Mouse (Mus musculus): ENCODE measurements around the gene Sf3b3.

The Sf3b3 gene

DNA sequence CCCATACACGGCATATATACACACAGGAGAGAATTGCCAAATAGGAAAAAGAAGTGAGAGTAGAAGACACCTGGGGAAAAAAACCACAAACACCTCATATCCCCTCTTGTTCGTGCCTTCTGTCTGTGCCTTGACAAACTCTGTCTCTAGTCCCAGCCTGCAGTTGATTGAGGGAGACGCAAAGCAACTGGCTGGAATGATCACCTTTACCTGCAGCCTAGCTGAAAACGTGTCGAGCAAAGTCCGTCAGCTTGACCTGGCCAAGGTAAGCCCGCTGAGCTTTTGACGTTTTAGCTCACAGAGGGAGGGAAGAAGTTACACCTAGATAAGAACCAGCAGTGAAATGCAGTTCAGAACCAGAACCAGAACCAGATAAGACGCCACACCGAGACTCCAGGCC lies 4.6 kb upstream of the Sf3b3 start:
- in situ Hi-C loops (cut with MboI; ENCODE audit: unreplicated experiment in 2 of 2) = loop anchor here in 1 of 2 experiments (10.0 kb wide), 2 partner anchors 216 to 444 kb away; no protein-coding TSS in a partner anchor

DNA sequence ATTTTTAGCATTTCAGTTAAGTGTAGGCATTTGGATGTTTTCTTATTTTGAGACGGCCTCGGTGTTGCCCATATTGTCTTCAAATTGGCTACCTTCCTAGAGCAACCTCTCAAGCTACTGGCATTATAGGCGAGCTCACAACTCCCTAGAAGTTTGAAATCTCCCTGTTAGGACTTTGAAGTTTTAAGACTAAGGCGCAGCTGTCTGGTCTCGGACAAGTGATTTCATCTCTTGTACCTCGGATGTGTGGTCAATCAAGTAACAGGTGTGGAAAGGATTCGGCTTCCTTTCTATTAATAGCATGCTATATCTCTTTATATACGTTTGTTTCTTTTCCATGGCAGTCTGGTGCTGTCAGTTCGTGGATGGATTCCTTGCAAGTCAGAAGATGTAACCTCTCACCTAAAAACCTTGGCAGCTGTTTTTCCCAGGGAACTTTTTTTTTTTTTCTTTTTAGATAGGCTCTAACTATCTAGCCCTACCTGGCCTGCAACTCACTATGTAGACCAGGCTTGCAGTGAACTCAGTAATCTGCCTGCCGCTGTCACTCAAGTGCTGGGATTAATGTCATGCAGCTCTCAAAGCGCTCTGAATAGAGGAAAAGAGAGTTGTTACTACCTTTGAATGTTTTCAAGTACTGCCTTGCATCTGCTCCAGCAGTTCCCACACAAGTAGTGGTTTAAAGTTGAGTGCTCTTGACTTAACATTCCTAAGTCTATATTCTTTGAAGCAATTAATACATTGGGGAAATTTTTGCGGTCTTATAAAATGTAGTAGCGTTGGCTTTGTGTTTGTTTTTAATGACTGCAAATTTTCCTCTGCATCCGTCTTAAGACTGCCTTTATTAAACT lies 1.3 kb upstream of the Sf3b3 start:
- in situ Hi-C loops (cut with MboI; ENCODE audit: unreplicated experiment in 2 of 2) = loop anchor here in 1 of 2 experiments (25.0 kb wide), 2 partner anchors 211 to 439 kb away; no protein-coding TSS in a partner anchor

DNA sequence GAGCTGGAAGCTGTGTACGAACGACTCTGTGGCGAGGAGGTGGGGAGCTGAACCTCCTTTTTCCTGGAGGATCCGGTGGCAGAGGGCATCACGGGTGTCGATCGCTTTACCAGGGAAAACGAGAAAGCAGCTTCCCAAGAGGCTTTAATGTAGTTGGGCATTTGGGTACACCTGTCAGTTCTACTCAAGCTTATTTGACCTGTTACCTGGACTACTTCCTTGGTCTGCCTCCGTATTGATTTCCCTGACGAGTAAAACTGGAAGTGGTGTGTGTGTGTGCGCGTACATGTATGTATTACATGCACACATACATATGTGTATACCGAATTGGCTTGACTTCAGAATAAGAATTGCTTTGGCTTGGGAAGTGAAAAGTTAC lies 573 bp upstream of the Sf3b3 start:
- in situ Hi-C loops (cut with MboI; ENCODE audit: unreplicated experiment in 2 of 2) = loop anchor here in 1 of 2 experiments (25.0 kb wide), 2 partner anchors 210 to 440 kb away; no protein-coding TSS in a partner anchor

DNA sequence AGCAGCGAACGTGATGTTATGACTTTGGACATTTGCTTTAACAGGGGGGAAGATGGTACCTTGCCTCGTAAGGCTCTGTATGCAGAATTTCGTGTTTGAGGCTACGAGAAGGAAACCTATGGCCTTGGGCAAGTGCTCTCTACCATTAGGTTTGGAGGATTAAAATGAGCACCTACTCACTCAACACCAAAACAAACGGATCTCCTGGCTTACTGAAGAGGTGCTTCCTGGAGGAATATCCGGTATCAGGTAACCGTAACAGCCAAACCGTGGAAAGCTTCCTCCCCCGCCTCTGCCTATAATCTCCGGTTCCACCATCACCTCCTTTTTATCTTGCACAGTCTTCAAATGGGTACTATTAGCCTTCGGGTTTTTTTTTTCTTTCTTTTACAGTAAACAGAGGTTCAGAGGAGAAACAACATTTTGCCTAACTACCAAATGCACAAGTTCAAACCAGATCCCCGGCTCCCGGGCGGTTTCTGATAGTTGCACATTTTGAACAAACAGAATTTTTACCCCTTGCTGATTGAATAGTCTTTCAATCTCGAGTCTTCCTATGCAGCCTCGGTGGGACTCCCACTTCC lies 674 bp downstream of the Sf3b3 start:
- in situ Hi-C loops (cut with MboI; ENCODE audit: unreplicated experiment in 2 of 2) = loop anchor here in 1 of 2 experiments (25.0 kb wide), 2 partner anchors 209 to 441 kb away; no protein-coding TSS in a partner anchor

DNA sequence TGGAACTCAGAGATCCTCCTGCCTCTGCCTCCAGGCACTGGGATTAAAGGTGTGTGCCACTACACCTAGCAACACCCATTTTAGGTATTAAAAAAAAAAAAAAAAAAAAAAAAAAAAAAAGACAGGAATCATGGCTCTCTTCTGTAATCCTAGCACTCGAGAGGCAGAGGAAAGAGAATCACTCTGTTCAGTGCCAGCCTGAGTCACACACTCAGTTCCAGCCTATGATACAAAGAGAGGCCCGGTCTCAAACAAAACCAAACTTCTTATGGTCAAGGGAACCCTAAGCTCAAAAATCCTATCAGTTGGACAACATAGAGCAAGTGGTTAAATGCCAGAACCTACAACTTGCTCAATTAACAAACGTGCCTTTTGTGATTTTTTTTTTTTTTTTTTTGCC lies 1.6 kb downstream of the Sf3b3 start:
- in situ Hi-C loops (cut with MboI; ENCODE audit: unreplicated experiment in 2 of 2) = loop anchor here in 1 of 2 experiments (25.0 kb wide), 2 partner anchors 208 to 442 kb away; no protein-coding TSS in a partner anchor

DNA sequence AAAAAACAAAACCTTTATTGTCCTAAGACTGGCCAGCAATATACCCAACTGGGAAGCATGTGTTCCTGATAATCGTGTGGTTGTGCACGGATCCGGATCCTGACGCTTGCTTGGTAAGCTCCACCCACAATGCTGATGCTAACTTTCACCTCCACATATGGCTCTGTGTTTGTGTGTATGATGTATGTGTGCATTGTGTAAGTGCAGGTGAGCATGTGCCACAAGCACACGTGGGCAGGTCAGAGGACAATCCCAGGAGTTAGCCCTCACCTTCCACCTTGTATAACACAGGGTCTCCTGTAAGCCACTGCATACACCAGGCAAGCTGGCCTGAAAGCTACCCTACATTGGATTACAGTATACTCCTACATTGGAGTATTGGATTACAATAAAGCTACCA lies 3.4 kb downstream of the Sf3b3 start:
- in situ Hi-C loops (cut with MboI; ENCODE audit: unreplicated experiment in 2 of 2) = loop anchor here in 1 of 2 experiments (25.0 kb wide), 2 partner anchors 206 to 444 kb away; no protein-coding TSS in a partner anchor

DNA sequence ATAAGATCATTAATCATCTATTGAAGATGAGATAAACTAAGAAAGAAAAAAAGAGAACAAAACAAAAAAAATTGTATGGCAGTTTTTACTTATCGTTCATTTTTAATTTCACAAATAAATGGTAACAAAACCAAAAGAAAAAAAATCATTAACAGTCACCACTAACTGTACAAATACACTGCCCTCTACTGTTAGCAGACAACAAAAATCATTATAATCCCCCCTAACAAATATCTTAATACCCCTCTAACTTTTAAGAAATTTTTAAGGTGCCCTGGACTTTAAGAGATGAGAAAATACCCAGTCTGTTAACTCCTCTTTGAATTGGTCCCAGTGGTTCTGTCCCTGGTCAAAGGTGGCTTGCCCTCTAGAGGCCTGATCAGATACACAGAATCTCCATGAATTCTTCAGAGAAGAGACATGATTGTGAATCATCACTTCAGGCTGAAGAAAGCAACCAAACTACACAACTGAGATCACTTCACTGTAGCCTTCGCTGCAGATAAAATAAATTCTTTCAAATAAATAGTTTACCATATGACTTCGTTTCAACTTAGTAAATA lies 4.5 kb downstream of the Sf3b3 start:
- in situ Hi-C loops (cut with MboI; ENCODE audit: unreplicated experiment in 2 of 2) = loop anchor here in 1 of 2 experiments (25.0 kb wide), 2 partner anchors 205 to 445 kb away; no protein-coding TSS in a partner anchor

DNA sequence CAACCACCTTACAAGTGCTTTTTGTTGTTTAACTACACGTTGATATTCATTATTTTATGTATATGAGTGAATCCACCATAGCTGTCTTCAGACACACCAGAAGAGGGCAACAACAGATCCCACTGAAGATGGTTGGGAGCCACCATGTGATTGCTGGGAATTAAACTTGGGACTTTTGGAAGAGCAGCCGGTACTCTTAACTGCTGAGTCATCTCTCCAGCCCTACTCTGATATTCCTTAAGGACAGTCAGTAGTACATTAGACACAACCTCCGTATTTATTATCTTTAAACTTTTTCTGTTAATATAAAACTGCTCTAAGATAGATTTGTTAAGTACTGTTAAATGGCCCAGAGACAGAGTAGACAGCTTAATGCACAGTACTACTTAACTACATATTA lies 14.6 kb downstream of the Sf3b3 start:
- in situ Hi-C loops (cut with MboI; ENCODE audit: unreplicated experiment in 2 of 2) = loop anchor here in 1 of 2 experiments (25.0 kb wide), 2 partner anchors 195 to 455 kb away; no protein-coding TSS in a partner anchor

DNA sequence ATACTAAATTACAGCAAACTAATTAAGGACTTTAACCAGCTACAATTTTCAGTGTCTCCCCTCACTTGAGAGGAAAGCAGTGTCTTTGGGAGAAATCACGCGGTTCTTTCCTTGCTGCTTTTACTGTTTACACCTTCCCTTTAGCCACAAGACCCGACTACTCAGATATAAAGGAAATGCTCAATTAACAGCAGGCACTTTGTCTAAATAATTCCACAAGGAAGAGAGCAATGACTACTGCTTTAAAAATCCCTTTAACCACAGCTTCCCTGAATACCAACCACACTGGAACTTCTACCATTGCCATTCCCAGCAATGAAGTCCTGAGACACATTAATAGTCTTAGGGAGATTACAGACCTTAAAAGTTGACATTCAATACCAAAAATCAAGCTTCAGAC lies 18.1 kb downstream of the Sf3b3 start:
- in situ Hi-C loops (cut with MboI; ENCODE audit: unreplicated experiment in 2 of 2) = loop anchor here in 1 of 2 experiments (25.0 kb wide), 2 partner anchors 191 to 459 kb away; no protein-coding TSS in a partner anchor

DNA sequence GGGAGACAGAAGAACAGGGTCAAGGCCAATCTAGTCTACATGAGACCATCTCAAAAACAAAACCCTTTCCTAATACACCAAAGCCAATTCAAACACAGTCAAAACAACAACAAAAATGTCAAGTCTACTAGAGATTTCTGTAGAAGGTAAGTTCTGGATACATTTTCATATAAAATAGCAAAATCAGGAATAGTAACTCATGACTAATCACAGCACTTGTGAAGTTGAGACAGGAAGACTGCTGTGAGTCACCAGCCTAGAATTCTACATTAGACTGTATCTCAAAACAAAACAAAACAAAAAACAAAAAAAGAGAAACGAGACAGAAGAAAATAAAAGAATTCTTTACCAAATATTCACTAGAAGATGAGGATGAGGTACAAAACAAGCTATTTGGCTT lies 21.7 kb downstream of the Sf3b3 start:
- in situ Hi-C loops (cut with MboI; ENCODE audit: unreplicated experiment in 2 of 2) = loop anchor here in 1 of 2 experiments (25.0 kb wide), 2 partner anchors 188 to 462 kb away; no protein-coding TSS in a partner anchor

DNA sequence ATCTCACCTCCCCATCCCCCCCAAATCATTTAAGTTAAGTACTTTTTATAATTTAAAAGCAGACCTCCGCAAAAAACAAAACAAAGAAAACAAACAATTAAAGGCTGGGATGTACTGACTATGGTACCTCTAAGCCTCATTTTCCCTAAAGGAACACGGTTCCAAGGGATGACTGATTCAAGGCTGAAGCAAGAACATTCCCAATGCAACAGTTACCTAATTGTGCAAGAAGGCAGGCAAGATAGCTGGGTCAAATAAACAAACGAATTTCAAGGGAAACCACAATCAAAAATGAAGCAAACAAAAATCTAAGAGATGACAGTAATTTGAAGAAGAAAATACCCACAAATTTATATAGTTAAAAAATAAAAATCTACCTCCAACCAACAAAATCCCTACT lies 24.6 kb downstream of the Sf3b3 start:
- in situ Hi-C loops (cut with MboI; ENCODE audit: unreplicated experiment in 2 of 2) = no loop called here

DNA sequence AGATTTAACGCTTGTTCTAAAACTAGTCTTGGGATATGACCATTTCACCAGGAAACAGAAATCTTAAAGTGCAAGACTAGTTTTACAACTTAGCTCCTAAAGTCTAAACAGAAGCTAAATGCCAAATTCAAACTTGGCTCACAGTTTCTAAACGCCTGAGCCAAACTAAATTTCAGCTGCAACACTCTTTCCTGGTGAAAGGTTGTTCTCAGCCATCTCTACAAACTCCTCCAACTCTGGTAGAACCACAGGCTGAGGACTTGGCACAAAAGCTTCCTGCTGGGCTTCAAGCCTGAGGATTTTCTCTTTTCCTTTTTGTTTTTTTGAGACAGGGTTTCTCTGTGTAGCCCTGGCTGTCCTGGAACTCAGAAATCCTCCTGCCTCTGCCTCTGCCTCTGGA lies 26.3 kb downstream of the Sf3b3 start:
- in situ Hi-C loops (cut with MboI; ENCODE audit: unreplicated experiment in 2 of 2) = no loop called here

DNA sequence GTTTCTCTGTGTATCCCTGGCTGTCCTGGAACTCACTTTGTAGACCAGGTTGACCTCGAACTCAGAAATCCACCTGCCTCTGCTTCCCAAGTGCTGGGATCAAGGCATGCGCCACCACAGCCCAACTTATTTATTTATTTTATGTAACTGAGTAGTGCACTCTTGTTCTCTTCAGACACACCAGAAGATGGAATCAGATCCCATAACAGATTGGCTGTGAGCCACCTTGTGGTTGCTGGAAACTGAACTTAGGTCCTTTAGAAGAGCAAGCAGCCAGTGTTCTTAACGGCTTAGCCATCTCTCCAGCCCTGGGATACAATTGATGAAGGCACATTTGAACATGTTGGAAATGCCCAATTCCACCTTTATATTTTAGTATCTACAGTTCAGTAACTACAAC lies 28.0 kb downstream of the Sf3b3 start:
- in situ Hi-C loops (cut with MboI; ENCODE audit: unreplicated experiment in 2 of 2) = no loop called here

DNA sequence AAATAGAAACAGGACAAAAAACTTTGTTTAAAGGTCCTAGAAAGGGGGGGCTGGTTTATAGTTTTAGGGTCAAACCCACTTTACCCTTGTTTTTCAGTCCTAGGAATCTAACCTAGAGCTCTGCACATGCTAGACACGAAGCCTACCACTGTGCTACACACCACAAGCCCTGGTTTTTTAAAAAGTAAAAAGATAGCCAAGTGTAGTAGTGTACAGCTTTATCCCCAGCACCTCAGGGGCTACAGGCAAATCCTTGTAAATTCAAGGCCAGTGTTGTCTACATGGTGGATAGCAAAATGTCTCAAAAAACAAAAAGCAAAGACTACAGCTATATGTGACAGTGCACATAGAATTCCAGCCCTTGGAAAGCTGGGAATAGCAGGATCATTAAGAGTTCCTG lies 29.6 kb downstream of the Sf3b3 start:
- in situ Hi-C loops (cut with MboI; ENCODE audit: unreplicated experiment in 2 of 2) = no loop called here

DNA sequence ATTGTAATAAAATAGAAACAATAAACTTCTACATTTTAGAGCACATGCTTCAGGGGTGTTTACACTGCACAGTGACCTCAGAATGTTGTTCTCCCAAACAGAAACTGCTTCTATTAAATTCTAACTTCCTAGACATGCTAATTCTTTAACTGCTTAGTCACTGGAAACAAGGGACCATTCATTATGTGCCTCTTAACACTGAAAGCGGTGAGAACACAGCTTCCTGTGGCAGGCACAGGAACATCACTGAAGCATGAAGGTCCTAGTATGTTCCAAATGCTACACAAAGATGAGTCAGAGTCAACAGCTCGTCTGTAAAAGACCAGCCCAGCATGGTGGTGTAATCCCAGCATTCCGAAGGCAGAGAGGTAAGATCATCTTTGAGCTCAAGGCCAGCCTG lies 31.3 kb downstream of the Sf3b3 start:
- in situ Hi-C loops (cut with MboI; ENCODE audit: unreplicated experiment in 2 of 2) = no loop called here

DNA sequence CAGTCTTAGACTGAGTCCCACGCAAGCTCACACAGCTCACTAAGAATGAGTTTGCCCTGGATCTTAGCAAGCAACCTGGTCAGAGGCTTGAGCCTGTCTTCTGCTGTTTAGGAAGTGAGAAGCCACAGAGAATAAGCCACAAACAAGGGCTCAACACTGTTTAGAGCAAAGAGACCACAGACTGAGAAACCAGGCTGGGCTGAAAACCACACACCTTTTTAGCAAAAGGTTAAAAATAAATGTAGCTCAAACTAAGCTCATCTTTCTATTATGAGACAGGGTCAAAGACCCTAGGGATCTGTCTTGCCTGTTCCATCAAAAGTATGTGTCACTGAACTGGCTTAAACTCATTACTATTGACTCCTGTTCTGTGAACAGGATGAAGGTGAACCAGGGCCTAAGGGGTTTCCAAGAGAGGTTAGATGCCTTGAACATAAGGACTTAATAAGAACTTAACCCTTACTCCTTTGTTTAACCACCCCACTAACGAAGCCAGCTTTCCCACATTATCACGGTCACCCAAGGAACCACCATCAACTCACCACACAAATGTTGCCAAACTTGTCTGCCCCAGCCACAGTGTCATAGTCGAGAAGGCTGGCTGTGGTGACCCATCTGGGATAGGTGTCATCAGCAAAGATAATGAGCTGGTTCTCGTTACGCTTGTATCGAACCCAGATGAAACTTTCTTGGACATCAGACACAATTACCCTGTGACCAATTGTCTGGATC lies 33.3 kb downstream of the Sf3b3 start:
- in situ Hi-C loops (cut with MboI; ENCODE audit: unreplicated experiment in 2 of 2) = no loop called here

DNA sequence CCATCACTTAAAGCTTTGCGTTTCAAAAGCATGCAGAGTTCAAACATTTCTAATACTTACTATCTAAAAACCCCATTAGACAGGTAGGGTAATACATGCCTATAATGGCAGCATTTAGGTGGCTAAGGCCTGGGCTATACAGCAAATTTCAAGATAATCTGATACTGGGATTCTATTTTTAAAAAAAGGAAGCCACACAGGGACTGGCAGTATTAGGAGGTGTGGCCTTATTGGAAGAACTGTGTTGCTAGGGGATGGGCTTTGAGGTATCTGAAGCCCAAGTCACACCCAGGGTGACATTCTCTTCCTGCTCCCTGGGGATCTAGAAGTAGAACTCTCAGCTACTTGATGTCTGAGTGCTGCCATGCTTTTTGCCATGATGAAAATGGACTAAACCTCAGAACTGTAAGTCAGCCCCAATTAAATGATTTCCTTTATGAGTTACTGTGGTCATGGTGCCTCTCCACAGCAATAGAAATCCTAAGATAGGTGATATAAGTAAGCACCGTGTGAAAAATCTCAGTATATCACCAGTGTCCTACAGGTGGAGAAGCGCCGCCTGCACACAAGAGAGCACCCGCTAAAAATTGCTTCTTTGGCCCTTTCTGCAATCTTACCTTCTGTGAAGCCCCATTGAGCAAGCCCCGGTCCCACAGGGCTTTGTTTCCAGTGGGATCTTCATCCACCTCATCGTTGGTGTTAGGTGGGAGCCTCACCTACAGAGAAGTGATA lies 34.1 kb downstream of the Sf3b3 start:
- in situ Hi-C loops (cut with MboI; ENCODE audit: unreplicated experiment in 2 of 2) = no loop called here

DNA sequence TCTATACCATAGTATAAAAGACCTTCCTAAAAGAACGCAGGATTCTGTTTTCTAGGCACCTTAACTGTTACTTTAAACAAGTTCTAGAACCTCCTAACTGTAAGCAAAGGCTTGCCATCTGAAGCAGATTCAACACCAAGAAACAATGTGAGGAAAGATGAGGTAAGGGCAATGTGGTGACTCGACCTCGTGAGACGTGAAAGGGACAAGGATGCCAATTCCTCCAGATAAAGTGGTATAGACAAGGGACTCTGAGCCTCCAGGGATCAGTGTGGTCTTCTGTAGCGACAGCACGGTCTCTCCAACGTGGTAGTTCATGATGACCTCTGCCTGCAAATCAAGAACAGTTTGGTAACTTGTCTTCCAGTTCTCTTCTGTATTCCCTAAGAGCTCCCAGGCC lies 34.8 kb downstream of the Sf3b3 start:
- in situ Hi-C loops (cut with MboI; ENCODE audit: unreplicated experiment in 2 of 2) = no loop called here

DNA sequence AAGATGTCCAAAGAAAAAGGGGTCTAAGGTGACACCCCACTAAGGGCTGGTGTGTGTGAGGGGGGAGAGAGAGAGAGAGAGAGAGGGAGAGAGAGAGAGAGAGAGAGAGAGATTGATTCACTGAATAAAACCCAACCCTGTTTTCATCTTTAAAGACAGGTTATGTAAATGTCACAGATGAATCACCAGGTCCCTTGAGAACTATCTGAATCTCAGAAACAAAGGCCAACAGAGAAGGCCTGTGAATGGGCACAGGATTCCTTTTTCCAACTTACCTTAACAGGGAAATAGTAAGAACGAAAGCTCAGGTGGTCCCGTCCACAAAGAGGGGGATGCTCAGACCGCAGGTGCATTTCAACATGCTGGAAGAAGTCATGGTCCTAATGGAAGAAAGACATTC lies 35.5 kb downstream of the Sf3b3 start:
- in situ Hi-C loops (cut with MboI; ENCODE audit: unreplicated experiment in 2 of 2) = no loop called here
